Mouse (Mus musculus): ENCODE measurements around the gene Nop9. TPM values are rescaled to one million over a fixed set of nuclear protein-coding genes. Genes with fewer than 3 reads are reported as not detected.
"Not testable (repeated sequence)": the region's sequence is repeated elsewhere in the genome, so short reads cannot be mapped to it uniquely, and the experiment has no call there.

Gene Nop9
- polyA plus RNA-seq, 1 experiment from 2014 or later: 56.7 TPM

- Histone ChIP-seq H3K4me2 (ENCODE audit: low read depth, severe bottlenecking) (no peak overlapping the region), H3K27me3 (ENCODE audit: control insufficient read depth, insufficient read depth, low read length) (peaks cover 11% of the 10 kb centered on the region), H3K27ac (replicated peaks; ENCODE audit: low read depth, low read length) (no peak overlapping the region), H3K4me3 (ENCODE audit: low read depth, low read length) (no peak overlapping the region), H3K9ac (ENCODE audit: low read length) (no peak overlapping the region), H3K9me3 (ENCODE audit: control insufficient read depth, low read length) (no peaks in the 10 kb centered on the region), H3K4me1 (ENCODE audit: control insufficient read depth, insufficient read depth, low read length) (peaks cover 4% of the 10 kb centered on the region; the same call in 1 of the 2 replicates), H3K36me3 (ENCODE audit: control insufficient read depth, insufficient read depth, low read length) (peaks cover 11% of the 10 kb centered on the region; the same call in 1 of the 2 replicates)
- ATAC-seq (ENCODE audit: insufficient number of reproducible peaks, low FRiP score, low TSS enrichment, low read depth) (no peak), DNase-seq (ENCODE audit: low spot score) (no peak)
- 89% methylated on average over 6 of the region's 6 CpGs for WGBS
Observed at GRCm38 (mm10) chr14:55757566-55757965, 12.1 kb downstream of the Nop9 start.

GRCm38 (mm10) chr14:55758363-55758784, 12.9 kb downstream of the Nop9 start, which contains the start of gene Cideb:
Gene Cideb, minus strand, starts transcription at chr14:55758458.
- Histone ChIP-seq H3K4me2 (ENCODE audit: low read depth, severe bottlenecking) (no peak within 1 kb of the TSS), H3K9ac (ENCODE audit: low read length) (no peak within 1 kb of the TSS), H3K27ac (replicated peaks; ENCODE audit: low read depth, low read length) (no peak within 1 kb of the TSS), H3K9me3 (ENCODE audit: control insufficient read depth, low read length) (no peaks in the 10 kb centered on the region), H3K36me3 (ENCODE audit: control insufficient read depth, insufficient read depth, low read length) (peaks cover 11% of the 10 kb centered on the region; the same call in 1 of the 2 replicates), H3K4me1 (ENCODE audit: control insufficient read depth, insufficient read depth, low read length) (peaks cover 7% of the 10 kb centered on the region; the same call in 1 of the 2 replicates), H3K27me3 (ENCODE audit: control insufficient read depth, insufficient read depth, low read length) (peaks cover 11% of the 10 kb centered on the region), H3K4me3 (ENCODE audit: low read depth, low read length) (no peak within 1 kb of the TSS)
- DNase-seq (ENCODE audit: low spot score) (peak; percentile 66), ATAC-seq (ENCODE audit: insufficient number of reproducible peaks, low FRiP score, low TSS enrichment, low read depth) (no peak)
- WGBS: 25% methylated on average over 8 of the region's 8 CpGs

GRCm38 (mm10) chr14:55760156-55760555, 14.7 kb downstream of the Nop9 start:
- 0 out of 2 replicates have a peak, but pooled peaks have one; percentile 24 for ATAC-seq (ENCODE audit: insufficient number of reproducible peaks, low FRiP score, low TSS enrichment, low read depth)
- H3K36me3 ChIP-seq (ENCODE audit: control insufficient read depth, insufficient read depth, low read length); H3K9ac ChIP-seq (ENCODE audit: low read length); H3K27ac ChIP-seq (replicated peaks; ENCODE audit: low read depth, low read length); H3K9me3 ChIP-seq (ENCODE audit: control insufficient read depth, low read length); H3K4me3 ChIP-seq (ENCODE audit: low read depth, low read length); H3K4me1 ChIP-seq (ENCODE audit: control insufficient read depth, insufficient read depth, low read length): not testable (repeated sequence)
- Histone ChIP-seq H3K4me2 (ENCODE audit: low read depth, severe bottlenecking) (peak overlapping the region; percentile 35), H3K27me3 (ENCODE audit: control insufficient read depth, insufficient read depth, low read length) (peaks cover 11% of the 10 kb centered on the region)
- under 1% methylated on average over 6 of the region's 6 CpGs for whole genome bisulfite sequencing
- peak; percentile 94 for DNase-seq (ENCODE audit: low spot score)

- Histone ChIP-seq H3K4me2 (ENCODE audit: low read depth, severe bottlenecking) (peak within 1 kb of the TSS; percentile 93), H3K4me3 (ENCODE audit: low read depth, low read length) (peak within 1 kb of the TSS; percentile 51), H3K9ac (ENCODE audit: low read length) (peak within 1 kb of the TSS; percentile 70), H3K4me1 (ENCODE audit: control insufficient read depth, insufficient read depth, low read length) (peaks cover 7% of the 10 kb centered on the region; the same call in 1 of the 2 replicates), H3K9me3 (ENCODE audit: control insufficient read depth, low read length) (no peaks in the 10 kb centered on the region), H3K36me3 (ENCODE audit: control insufficient read depth, insufficient read depth, low read length) (no peaks in the 10 kb centered on the region), H3K27me3 (ENCODE audit: control insufficient read depth, insufficient read depth, low read length) (peaks cover 11% of the 10 kb centered on the region), H3K27ac (replicated peaks; ENCODE audit: low read depth, low read length) (no peak within 1 kb of the TSS)
- DNase-seq (ENCODE audit: low spot score) (no peak), ATAC-seq (ENCODE audit: insufficient number of reproducible peaks, low FRiP score, low TSS enrichment, low read depth) (no peak)
- 70% methylated on average over 6 of the region's 6 CpGs for WGBS
Observed at GRCm38 (mm10) chr14:55761163-55761562, 15.7 kb downstream of the Nop9 start, which contains the start of gene Ltb4r2. Gene Ltb4r2, plus strand, starts transcription at chr14:55761428.

GRCm38 (mm10) chr14:55762001-55762821, 16.7 kb downstream of the Nop9 start:
- peak overlapping the region; percentile 51 for H3K4me3 ChIP-seq (ENCODE audit: low read depth, low read length)
- ATAC-seq (ENCODE audit: insufficient number of reproducible peaks, low FRiP score, low TSS enrichment, low read depth) (peak; percentile 68), DNase-seq (ENCODE audit: low spot score) (peak; percentile 77)
- H3K36me3 ChIP-seq (ENCODE audit: control insufficient read depth, insufficient read depth, low read length): no peaks in the 10 kb centered on the region
- H3K4me1 ChIP-seq (ENCODE audit: control insufficient read depth, insufficient read depth, low read length): peaks cover 7% of the 10 kb centered on the region; the same call in 1 of the 2 replicates
- WGBS: under 1% methylated on average over 77 of the region's 77 CpGs
- peak overlapping the region; percentile 70 for H3K9ac ChIP-seq (ENCODE audit: low read length)
- peak overlapping the region; percentile 93 for H3K4me2 ChIP-seq (ENCODE audit: low read depth, severe bottlenecking)
- H3K27me3 ChIP-seq (ENCODE audit: control insufficient read depth, insufficient read depth, low read length): peaks cover 17% of the 10 kb centered on the region
- no peak overlapping the region for H3K27ac ChIP-seq (replicated peaks; ENCODE audit: low read depth, low read length)
- no peaks in the 10 kb centered on the region for H3K9me3 ChIP-seq (ENCODE audit: control insufficient read depth, low read length)

GRCm38 (mm10) chr14:55763166-55763565, 17.7 kb downstream of the Nop9 start:
- no peak overlapping the region; the same call in 1 of the 2 replicates for H3K9ac ChIP-seq (ENCODE audit: low read length)
- peaks cover 24% of the 10 kb centered on the region for H3K27me3 ChIP-seq (ENCODE audit: control insufficient read depth, insufficient read depth, low read length)
- no peaks in the 10 kb centered on the region for H3K9me3 ChIP-seq (ENCODE audit: control insufficient read depth, low read length)
- ATAC-seq (ENCODE audit: insufficient number of reproducible peaks, low FRiP score, low TSS enrichment, low read depth) (no peak), DNase-seq (ENCODE audit: low spot score) (no peak)
- peaks cover 7% of the 10 kb centered on the region; the same call in 1 of the 2 replicates for H3K4me1 ChIP-seq (ENCODE audit: control insufficient read depth, insufficient read depth, low read length)
- WGBS: 71% methylated on average over 7 of the region's 7 CpGs
- H3K4me2 ChIP-seq (ENCODE audit: low read depth, severe bottlenecking): no peak overlapping the region
- H3K4me3 ChIP-seq (ENCODE audit: low read depth, low read length): no peak overlapping the region
- H3K36me3 ChIP-seq (ENCODE audit: control insufficient read depth, insufficient read depth, low read length): no peaks in the 10 kb centered on the region
- H3K27ac ChIP-seq (replicated peaks; ENCODE audit: low read depth, low read length): no peak overlapping the region

- H3K9ac ChIP-seq (ENCODE audit: low read length): no peak within 1 kb of the TSS
- no peak within 1 kb of the TSS for H3K27ac ChIP-seq (replicated peaks; ENCODE audit: low read depth, low read length)
- H3K36me3 ChIP-seq (ENCODE audit: control insufficient read depth, insufficient read depth, low read length): no peaks in the 10 kb centered on the region
- H3K9me3 ChIP-seq (ENCODE audit: control insufficient read depth, low read length): no peaks in the 10 kb centered on the region
- WGBS: 78% methylated on average over 4 of the region's 4 CpGs
- no peak within 1 kb of the TSS for H3K4me2 ChIP-seq (ENCODE audit: low read depth, severe bottlenecking)
- ATAC-seq (ENCODE audit: insufficient number of reproducible peaks, low FRiP score, low TSS enrichment, low read depth) (no peak), DNase-seq (ENCODE audit: low spot score) (no peak)
- H3K4me3 ChIP-seq (ENCODE audit: low read depth, low read length): no peak within 1 kb of the TSS
- H3K4me1 ChIP-seq (ENCODE audit: control insufficient read depth, insufficient read depth, low read length): peaks cover 7% of the 10 kb centered on the region; the same call in 1 of the 2 replicates
- peaks cover 24% of the 10 kb centered on the region for H3K27me3 ChIP-seq (ENCODE audit: control insufficient read depth, insufficient read depth, low read length)
Observed at GRCm38 (mm10) chr14:55765696-55766095, 20.2 kb downstream of the Nop9 start, which contains the start of gene Ltb4r1. Gene Ltb4r1, plus strand, starts transcription at chr14:55765962.

- ATAC-seq (ENCODE audit: insufficient number of reproducible peaks, low FRiP score, low TSS enrichment, low read depth) (peak; percentile 57; the same call in 1 of the 2 replicates), DNase-seq (ENCODE audit: low spot score) (peak; percentile 83)
- Histone ChIP-seq H3K36me3 (ENCODE audit: control insufficient read depth, insufficient read depth, low read length) (no peaks in the 10 kb centered on the region), H3K4me1 (ENCODE audit: control insufficient read depth, insufficient read depth, low read length) (0 out of 2 replicates have a peak, but pooled peaks cover under 1% of the 10 kb centered on the region), H3K27me3 (ENCODE audit: control insufficient read depth, insufficient read depth, low read length) (peaks cover 12% of the 10 kb centered on the region), H3K4me3 (ENCODE audit: low read depth, low read length) (peak overlapping the region; percentile 26), H3K9ac (ENCODE audit: low read length) (peak overlapping the region; percentile 61), H3K9me3 (ENCODE audit: control insufficient read depth, low read length) (no peaks in the 10 kb centered on the region), H3K27ac (replicated peaks; ENCODE audit: low read depth, low read length) (no peak overlapping the region), H3K4me2 (ENCODE audit: low read depth, severe bottlenecking) (peak overlapping the region; percentile 84)
- WGBS: 12% methylated on average over 52 of the region's 52 CpGs
Observed at GRCm38 (mm10) chr14:55767519-55768414, 22.3 kb downstream of the Nop9 start.
